Mouse (Mus musculus): ENCODE results near the gene Cdk13. TPM values are rescaled to one million over a fixed set of nuclear protein-coding genes. Genes with fewer than 3 reads are reported as not detected.

Gene Cdk13
- polyA plus RNA-seq (2012; ENCODE audit: insufficient read depth, insufficient read length, low replicate concordance, missing spikeins) = 65.0 TPM in 1 of 2 replicates, not detected in the other

DNA sequence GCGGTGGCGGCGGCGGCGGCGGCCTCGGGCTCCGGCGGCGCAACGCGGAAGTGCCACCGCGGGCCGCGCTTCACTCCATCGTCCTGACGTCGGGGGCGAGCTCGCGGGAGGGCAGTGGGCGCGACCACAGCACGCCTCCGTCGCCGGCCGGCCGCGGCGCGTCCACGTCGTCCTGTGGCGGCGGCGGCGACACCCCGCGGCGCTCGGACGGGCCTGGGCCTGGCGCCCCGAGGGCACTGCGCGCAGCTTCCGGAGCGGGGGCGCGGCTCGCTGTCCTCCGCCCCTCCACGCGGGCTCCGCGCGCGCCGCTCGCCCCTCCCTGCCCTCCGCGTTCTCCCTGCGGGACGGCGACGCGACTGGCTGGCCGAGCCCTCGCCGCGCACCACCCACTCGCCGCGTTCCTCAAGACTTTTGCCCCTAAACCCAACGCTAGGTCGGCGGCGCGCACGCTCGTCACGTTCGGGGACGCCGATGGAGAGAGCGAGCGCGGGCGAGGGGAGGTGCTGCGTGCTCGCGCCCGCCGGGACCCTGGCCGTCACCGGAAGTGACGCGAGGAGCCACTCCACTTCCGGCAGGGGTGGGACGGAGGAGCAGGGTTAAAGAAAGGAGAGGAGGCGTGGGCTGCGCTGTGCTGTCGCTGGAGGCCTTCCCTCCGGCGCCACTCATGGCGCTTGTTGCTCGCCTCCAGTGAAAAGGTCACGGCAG is at the start of gene Cdk13:
Cdk13 (minus strand) TSS at position 189 of the 705 bp plus-strand sequence.
- H3K27ac ChIP-seq (ENCODE audit: insufficient read depth, low read depth, low read length) = peak within 1 kb of the TSS; percentile 98
- H3K4me3 ChIP-seq (ENCODE audit: insufficient read depth, low read depth, low read length) = peak within 1 kb of the TSS; percentile 71
- TF ChIP-seq POLR2A (IDR thresholded peaks at IDR 0.05; ENCODE audit: insufficient read depth, low read depth, low read length) (peak; percentile 98), CTCF (IDR thresholded peaks at IDR 0.05; ENCODE audit: insufficient read depth, low read depth, low read length) (no peak)
- H3K4me1 ChIP-seq (ENCODE audit: control insufficient read depth, insufficient read depth, low read length) = no peaks in the 10 kb centered on the region
- 3% methylated on average over 109 of the region's 110 CpGs for WGBS

DNA sequence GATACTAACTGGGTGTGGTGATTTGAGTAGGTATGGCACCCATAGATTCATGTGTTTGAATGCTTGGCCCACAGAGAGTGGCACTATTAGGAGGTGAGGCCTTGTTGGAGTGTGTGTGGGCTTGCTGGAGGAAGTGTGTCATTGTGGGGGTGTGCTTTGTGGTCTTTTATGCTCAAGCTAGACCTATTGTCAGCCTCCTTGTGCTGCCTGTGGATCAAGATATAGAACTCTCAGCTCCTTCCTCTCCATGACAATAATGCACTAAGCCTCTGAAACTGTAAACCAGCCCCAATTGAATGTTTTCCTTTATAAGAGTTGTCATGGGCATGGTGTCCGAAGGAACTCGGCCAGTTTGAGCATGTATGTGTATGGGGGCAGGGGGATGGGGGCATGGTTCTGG is 38.4 kb upstream of the Cdk13 start:
- H3K27ac ChIP-seq (ENCODE audit: insufficient read depth, low read depth, low read length) = no peak overlapping the region
- H3K4me3 ChIP-seq (ENCODE audit: insufficient read depth, low read depth, low read length) = no peak overlapping the region
- TF ChIP-seq CTCF (IDR thresholded peaks at IDR 0.05; ENCODE audit: insufficient read depth, low read depth, low read length) (no peak), POLR2A (IDR thresholded peaks at IDR 0.05; ENCODE audit: insufficient read depth, low read depth, low read length) (no peak)
- 75% methylated on average over 2 of the region's 2 CpGs for WGBS
- H3K4me1 ChIP-seq (ENCODE audit: control insufficient read depth, insufficient read depth, low read length) = no peaks in the 10 kb centered on the region

DNA sequence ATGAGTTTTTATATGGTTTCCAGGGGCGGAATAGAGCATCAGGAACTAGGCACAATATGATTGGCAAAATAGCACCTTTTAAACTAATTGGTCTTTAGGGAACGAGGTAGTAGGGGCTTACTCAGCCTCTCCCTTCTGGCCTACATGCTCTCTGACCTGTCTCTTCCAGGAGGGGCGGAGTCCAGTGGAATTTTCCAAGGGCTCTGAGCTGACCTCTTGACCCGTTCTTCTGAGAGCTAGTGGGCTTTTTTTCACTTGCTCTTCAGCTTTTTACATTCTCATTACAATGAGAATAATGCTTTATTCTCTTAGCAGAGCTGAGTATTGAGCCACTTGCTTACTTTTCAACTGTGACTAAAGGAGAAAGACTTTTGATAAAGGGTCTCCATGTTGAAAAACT is 37.9 kb upstream of the Cdk13 start:
- Histone ChIP-seq H3K27ac (ENCODE audit: insufficient read depth, low read depth, low read length) (no peak overlapping the region), H3K4me1 (ENCODE audit: control insufficient read depth, insufficient read depth, low read length) (no peaks in the 10 kb centered on the region), H3K4me3 (ENCODE audit: insufficient read depth, low read depth, low read length) (no peak overlapping the region)
- 57% methylated on average over 4 of the region's 4 CpGs for WGBS
- no peak for TF ChIP-seq CTCF (IDR thresholded peaks at IDR 0.05; ENCODE audit: insufficient read depth, low read depth, low read length)
- TF ChIP-seq POLR2A (IDR thresholded peaks at IDR 0.05; ENCODE audit: insufficient read depth, low read depth, low read length) = no peak

DNA sequence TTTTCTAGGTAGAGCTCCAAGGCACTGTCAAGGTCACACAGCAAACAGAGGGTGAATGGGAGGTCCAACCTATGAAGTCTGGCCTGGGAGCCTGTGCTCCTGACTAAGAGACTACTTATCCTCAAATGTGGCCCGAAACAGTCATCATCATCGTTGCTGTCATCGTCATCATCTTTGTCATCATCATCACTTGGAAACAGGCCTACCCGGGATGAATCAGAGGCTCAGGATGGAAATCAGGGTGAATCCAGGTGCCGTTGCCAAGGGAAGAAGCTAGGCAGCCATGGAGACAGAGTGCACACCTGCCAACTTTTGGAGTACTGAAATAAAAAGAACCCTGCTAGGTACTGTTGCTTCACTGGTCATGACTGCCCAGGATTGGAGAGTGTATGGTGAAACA is 34.2 kb upstream of the Cdk13 start:
- Histone ChIP-seq H3K4me1 (ENCODE audit: control insufficient read depth, insufficient read depth, low read length) (no peaks in the 10 kb centered on the region), H3K4me3 (ENCODE audit: insufficient read depth, low read depth, low read length) (no peak overlapping the region), H3K27ac (ENCODE audit: insufficient read depth, low read depth, low read length) (no peak overlapping the region)
- WGBS = 89% methylated on average over 5 of the region's 5 CpGs
- no peak for TF ChIP-seq CTCF (IDR thresholded peaks at IDR 0.05; ENCODE audit: insufficient read depth, low read depth, low read length)
- TF ChIP-seq POLR2A (IDR thresholded peaks at IDR 0.05; ENCODE audit: insufficient read depth, low read depth, low read length) = no peak

DNA sequence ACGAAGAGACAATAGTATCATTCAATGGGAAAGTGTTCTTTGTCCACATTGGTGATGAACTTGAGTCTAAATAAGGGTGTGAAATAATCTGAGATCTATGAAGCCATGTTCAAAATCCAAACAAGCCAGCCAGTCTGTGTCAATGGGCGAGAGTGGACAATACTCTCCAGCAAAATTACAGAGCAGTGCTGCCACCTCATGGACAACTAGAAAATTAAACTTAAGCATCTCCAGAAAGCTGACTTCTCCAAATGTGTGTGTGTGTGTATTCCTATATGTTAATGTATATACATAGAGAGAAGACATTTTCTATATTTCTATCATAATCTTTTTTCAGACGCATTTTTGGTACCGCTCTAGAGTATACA is 33.6 kb upstream of the Cdk13 start:
- Histone ChIP-seq H3K4me3 (ENCODE audit: insufficient read depth, low read depth, low read length) (no peak overlapping the region), H3K4me1 (ENCODE audit: control insufficient read depth, insufficient read depth, low read length) (no peaks in the 10 kb centered on the region), H3K27ac (ENCODE audit: insufficient read depth, low read depth, low read length) (no peak overlapping the region)
- no peak for TF ChIP-seq CTCF (IDR thresholded peaks at IDR 0.05; ENCODE audit: insufficient read depth, low read depth, low read length)
- TF ChIP-seq POLR2A (IDR thresholded peaks at IDR 0.05; ENCODE audit: insufficient read depth, low read depth, low read length) = no peak
- 36% methylated on average over 4 of the region's 4 CpGs for WGBS

DNA sequence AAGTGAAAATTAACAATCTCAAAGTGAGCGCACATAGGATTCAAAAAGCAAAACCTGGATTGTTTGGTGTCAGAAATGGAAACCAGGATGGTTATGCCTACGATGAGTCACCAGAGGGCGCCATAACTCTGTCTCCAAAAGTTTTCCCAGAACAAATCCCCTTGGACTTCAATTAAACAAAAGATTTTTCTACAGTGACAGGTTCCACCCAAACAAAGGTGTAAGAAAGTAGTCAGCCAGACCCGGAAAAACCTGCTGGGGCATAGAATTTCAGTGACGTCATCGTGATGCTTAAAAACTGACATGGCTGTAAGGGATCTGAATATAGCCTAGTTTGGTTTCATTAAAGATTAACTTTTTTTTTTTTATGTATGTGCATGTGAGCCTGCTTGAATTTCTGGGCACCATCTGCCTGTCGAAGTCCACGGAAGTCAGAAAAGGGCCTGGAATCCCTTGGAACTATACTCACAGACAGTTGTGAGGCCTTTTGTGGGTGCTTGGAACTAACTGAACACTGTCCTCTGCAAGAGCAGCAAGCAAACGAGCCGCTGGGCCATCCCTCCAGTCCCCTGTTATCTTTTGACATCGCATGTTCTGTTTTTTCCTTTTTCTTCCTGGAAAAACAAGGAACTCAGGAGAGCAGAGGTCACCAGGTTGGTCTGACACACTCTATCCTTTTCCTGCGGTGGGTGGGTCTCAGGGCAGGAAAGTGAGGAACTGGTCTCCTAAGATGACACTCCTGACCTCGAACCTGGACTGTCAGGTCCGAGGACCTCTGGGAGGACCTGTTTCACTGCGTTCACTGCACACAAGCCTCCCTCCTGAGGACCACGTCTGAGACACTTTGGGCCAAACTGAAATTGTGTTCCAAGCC is 33.0 kb upstream of the Cdk13 start:
- Histone ChIP-seq H3K27ac (ENCODE audit: insufficient read depth, low read depth, low read length) (no peak overlapping the region), H3K4me1 (ENCODE audit: control insufficient read depth, insufficient read depth, low read length) (no peaks in the 10 kb centered on the region), H3K4me3 (ENCODE audit: insufficient read depth, low read depth, low read length) (no peak overlapping the region)
- WGBS = 39% methylated on average over 16 of the region's 16 CpGs
- TF ChIP-seq CTCF (IDR thresholded peaks at IDR 0.05; ENCODE audit: insufficient read depth, low read depth, low read length) (no peak; the same call in 1 of the 2 replicates), POLR2A (IDR thresholded peaks at IDR 0.05; ENCODE audit: insufficient read depth, low read depth, low read length) (no peak)

DNA sequence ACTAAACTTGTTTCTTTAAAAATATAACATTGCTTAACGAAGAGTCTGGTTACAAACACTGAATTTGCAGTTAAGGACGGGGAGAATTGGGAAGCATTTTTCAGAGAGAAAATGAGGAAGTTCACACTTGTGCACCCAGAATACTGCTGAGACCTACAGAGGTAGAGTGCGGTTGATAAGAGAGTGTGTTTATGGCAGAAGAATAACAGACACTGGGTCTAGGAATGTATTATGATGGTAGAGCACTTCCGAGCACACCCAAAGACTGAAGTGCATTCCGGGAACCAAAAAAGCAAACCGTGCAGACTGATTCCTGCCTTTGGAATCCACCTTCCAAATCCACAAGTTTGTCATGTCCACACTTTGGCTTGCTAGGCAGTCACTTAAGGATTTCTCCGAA is 31.9 kb upstream of the Cdk13 start:
- TF ChIP-seq POLR2A (IDR thresholded peaks at IDR 0.05; ENCODE audit: insufficient read depth, low read depth, low read length) = no peak
- TF ChIP-seq CTCF (IDR thresholded peaks at IDR 0.05; ENCODE audit: insufficient read depth, low read depth, low read length) = no peak
- Histone ChIP-seq H3K4me3 (ENCODE audit: insufficient read depth, low read depth, low read length) (no peak overlapping the region), H3K27ac (ENCODE audit: insufficient read depth, low read depth, low read length) (no peak overlapping the region), H3K4me1 (ENCODE audit: control insufficient read depth, insufficient read depth, low read length) (no peaks in the 10 kb centered on the region)
- WGBS = 84% methylated on average over 7 of the region's 7 CpGs

DNA sequence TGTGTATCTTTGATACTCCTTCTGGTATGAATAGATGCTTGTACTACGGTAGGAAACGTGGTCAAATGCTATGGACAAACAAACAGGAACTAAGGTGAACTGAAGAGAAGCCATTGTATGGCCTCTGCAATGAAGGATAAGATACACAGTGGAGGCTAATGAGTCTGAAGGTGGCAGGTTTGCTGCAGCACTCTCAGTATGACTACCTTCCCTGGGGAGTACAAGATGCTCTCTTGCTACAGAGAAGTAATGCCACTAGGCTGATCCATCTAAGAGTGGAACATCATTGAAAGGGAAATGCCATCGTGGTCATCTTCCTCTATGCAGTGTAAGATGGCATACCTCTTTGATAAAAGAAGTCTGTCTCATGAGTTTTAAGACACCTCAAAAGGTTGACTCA is 28.0 kb upstream of the Cdk13 start:
- Histone ChIP-seq H3K27ac (ENCODE audit: insufficient read depth, low read depth, low read length) (no peak overlapping the region), H3K4me3 (ENCODE audit: insufficient read depth, low read depth, low read length) (no peak overlapping the region), H3K4me1 (ENCODE audit: control insufficient read depth, insufficient read depth, low read length) (no peaks in the 10 kb centered on the region)
- no peak for TF ChIP-seq POLR2A (IDR thresholded peaks at IDR 0.05; ENCODE audit: insufficient read depth, low read depth, low read length)
- no peak for TF ChIP-seq CTCF (IDR thresholded peaks at IDR 0.05; ENCODE audit: insufficient read depth, low read depth, low read length)
- WGBS = 72% methylated on average over 3 of the region's 3 CpGs

DNA sequence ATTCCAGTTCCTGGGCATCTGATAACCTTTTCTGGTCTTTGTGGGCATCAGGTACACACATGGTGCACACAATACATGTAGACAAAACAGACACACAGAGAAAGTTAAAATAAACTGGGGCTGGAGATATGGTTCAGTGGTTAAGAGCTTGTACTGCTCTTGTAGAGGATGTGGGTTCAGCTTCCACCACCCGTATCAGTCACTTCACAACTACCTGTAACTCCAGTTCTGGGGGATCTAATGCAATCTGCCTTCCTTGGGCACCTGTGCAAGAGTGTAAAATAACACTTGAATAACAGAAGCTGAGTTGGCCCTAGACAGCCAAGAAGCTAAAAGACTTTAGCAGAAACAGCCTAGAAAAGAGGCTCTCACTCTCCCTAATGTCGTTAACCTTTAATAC is 12.3 kb upstream of the Cdk13 start:
- Histone ChIP-seq H3K4me3 (ENCODE audit: insufficient read depth, low read depth, low read length) (no peak overlapping the region), H3K4me1 (ENCODE audit: control insufficient read depth, insufficient read depth, low read length) (no peaks in the 10 kb centered on the region), H3K27ac (ENCODE audit: insufficient read depth, low read depth, low read length) (no peak overlapping the region)
- WGBS = 94% methylated on average over 2 of the region's 2 CpGs
- TF ChIP-seq CTCF (IDR thresholded peaks at IDR 0.05; ENCODE audit: insufficient read depth, low read depth, low read length) (no peak), POLR2A (IDR thresholded peaks at IDR 0.05; ENCODE audit: insufficient read depth, low read depth, low read length) (no peak)
